Comparison of ENCODE assay signal across 15 mouse cellular contexts in the genomic region with DNA sequence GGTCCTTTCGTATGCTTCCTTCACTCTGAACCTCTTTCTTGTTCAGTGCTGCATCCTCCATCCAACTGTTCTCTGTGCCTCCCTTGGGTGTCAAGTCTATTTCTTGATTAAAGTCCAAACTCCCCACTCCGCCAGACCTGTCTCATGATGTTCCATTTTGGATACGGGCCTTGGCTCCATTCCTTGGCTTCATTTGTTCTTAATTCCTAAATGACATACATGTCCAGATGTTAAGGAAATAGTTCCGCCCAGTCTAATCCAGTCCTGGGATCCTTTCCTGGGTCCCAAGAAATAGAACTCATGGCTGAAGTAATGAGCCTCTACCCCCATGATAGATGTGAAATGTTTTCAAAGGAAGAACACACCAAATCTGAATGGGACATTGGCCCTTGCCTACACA. TPM values are rescaled to one million over a fixed set of nuclear protein-coding genes. Genes with fewer than 3 reads are reported as not detected.
DNase-seq lines count a peak whose midpoint lies in the region; ATAC-seq and TF ChIP-seq lines count a peak whose summit lies in the region.
"Had no signal": no experiment of that assay in that cellular context is flagged by ENCODE, and none has a peak within 500 bp of the region (broad histone marks: within the 10 kb centered on the region; RNA-seq: fewer than 3 reads in every experiment).

No protein-coding gene starts in this region.

- H3K4me2 ChIP-seq in forebrain, embryonic 13.5 days: no peak overlapping the region
- no peak overlapping the region for H3K4me2 ChIP-seq in kidney, embryonic 16.5 days (replicated peaks; ENCODE audit: low read depth, low read length)
- H3K4me2 ChIP-seq in heart, embryonic 14.5 days (ENCODE audit: low read length): no peak overlapping the region
- no peak overlapping the region for H3K4me2 ChIP-seq in limb, embryonic 14.5 days (replicated peaks; ENCODE audit: low read depth, low read length, severe bottlenecking)

- H3K27me3 ChIP-seq in forebrain, embryonic 10.5 days (ENCODE audit: poor library complexity, severe bottlenecking): no peaks in the 10 kb centered on the region
- H3K27me3 ChIP-seq in forebrain, embryonic 13.5 days: no peaks in the 10 kb centered on the region
- H3K27me3 ChIP-seq in kidney, embryonic 16.5 days (ENCODE audit: insufficient read depth, low read length): no peaks in the 10 kb centered on the region
- H3K27me3 ChIP-seq in heart, embryonic 14.5 days (ENCODE audit: control insufficient read depth, insufficient read depth, low read length): no peaks in the 10 kb centered on the region
- H3K27me3 ChIP-seq in limb, embryonic 14.5 days (ENCODE audit: control insufficient read depth, insufficient read depth, low read length): no peaks in the 10 kb centered on the region

- peaks cover 44% of the 10 kb centered on the region for H3K4me1 ChIP-seq in forebrain, embryonic 10.5 days
- peaks cover 15% of the 10 kb centered on the region for H3K4me1 ChIP-seq in forebrain, embryonic 13.5 days
- peaks cover 26% of the 10 kb centered on the region for H3K4me1 ChIP-seq in kidney, embryonic 16.5 days (ENCODE audit: insufficient read depth, low read length)
- H3K4me1 ChIP-seq in heart, embryonic 14.5 days (ENCODE audit: control insufficient read depth in 2 of 2, insufficient read depth in 2 of 2, low read length in 2 of 2): peaks cover 15 to 23% of the 10 kb centered on the region in 2 experiments
- peaks cover 19% of the 10 kb centered on the region for H3K4me1 ChIP-seq in limb, embryonic 14.5 days (ENCODE audit: control insufficient read depth, insufficient read depth, low read length)

- no peaks in the 10 kb centered on the region for H3K36me3 ChIP-seq in forebrain, embryonic 10.5 days (replicated peaks)
- no peaks in the 10 kb centered on the region for H3K36me3 ChIP-seq in forebrain, embryonic 13.5 days (ENCODE audit: poor library complexity, severe bottlenecking)
- no peaks in the 10 kb centered on the region for H3K36me3 ChIP-seq in kidney, embryonic 16.5 days (ENCODE audit: insufficient read depth, low read length)
- H3K36me3 ChIP-seq in heart, embryonic 14.5 days (ENCODE audit: control insufficient read depth, insufficient read depth, low read length): no peaks in the 10 kb centered on the region
- no peaks in the 10 kb centered on the region for H3K36me3 ChIP-seq in limb, embryonic 14.5 days (ENCODE audit: control insufficient read depth, insufficient read depth, low read length)

- no peak overlapping the region for H3K9ac ChIP-seq in forebrain, embryonic 13.5 days
- H3K9ac ChIP-seq in kidney, embryonic 16.5 days (replicated peaks; ENCODE audit: low read length): no peak overlapping the region
- no peak overlapping the region for H3K9ac ChIP-seq in heart, embryonic 14.5 days (ENCODE audit: low read length)
- H3K9ac ChIP-seq in limb, embryonic 14.5 days (ENCODE audit: low read depth, low read length, severe bottlenecking): no peak overlapping the region

- TF ChIP-seq POLR2A in limb, embryonic 14.5 days (IDR thresholded peaks at IDR 0.05; ENCODE audit: borderline replicate concordance, extremely low read depth, insufficient read depth, insufficient read length): no peak

- no peak for ATAC-seq in forebrain, embryonic 13.5 days
- ATAC-seq in kidney, embryonic 16.5 days (ENCODE audit: low FRiP score, low TSS enrichment): no peak
- ATAC-seq in heart, embryonic 14.5 days (ENCODE audit: insufficient number of reproducible peaks, insufficient read depth, low FRiP score, low read depth): no peak
- ATAC-seq in limb, embryonic 14.5 days (ENCODE audit: low FRiP score, low read depth): no peak
- ATAC-seq: forebrain, embryonic 16.5 days had no signal

- H3K9me3 ChIP-seq in forebrain, embryonic 10.5 days: no peaks in the 10 kb centered on the region
- no peaks in the 10 kb centered on the region for H3K9me3 ChIP-seq in forebrain, embryonic 13.5 days (replicated peaks)
- no peaks in the 10 kb centered on the region for H3K9me3 ChIP-seq in kidney, embryonic 16.5 days (ENCODE audit: low read length)
- H3K9me3 ChIP-seq in heart, embryonic 14.5 days (ENCODE audit: control insufficient read depth, low read length): no peaks in the 10 kb centered on the region
- no peaks in the 10 kb centered on the region for H3K9me3 ChIP-seq in limb, embryonic 14.5 days (ENCODE audit: control insufficient read depth, low read length)

- no peak for DNase-seq in forebrain, embryonic 10.5 days (ENCODE audit: extremely low spot score, low spot score)
- no peak for DNase-seq in kidney, adult 18-20 months
- peak; percentile 70 for DNase-seq in limb, embryonic 14.5 days (ENCODE audit: low spot score)
- no peak for DNase-seq in adrenal gland, postnatal 14 days
- no peak for DNase-seq in urinary bladder, postnatal 25 days (ENCODE audit: low spot score)
- DNase-seq: adrenal gland, postnatal 25 days; kidney, postnatal 4 days had no signal

- H3K4me3 ChIP-seq in forebrain, embryonic 10.5 days: no peak overlapping the region
- H3K4me3 ChIP-seq in forebrain, embryonic 13.5 days: no peak overlapping the region
- no peak overlapping the region for H3K4me3 ChIP-seq in kidney, embryonic 16.5 days (ENCODE audit: low read length)
- H3K4me3 ChIP-seq in heart, embryonic 14.5 days (ENCODE audit: control insufficient read depth in 1 of 2, insufficient read depth in 1 of 2, low read depth in 1 of 2, low read length in 2 of 2): no peak overlapping the region
- H3K4me3 ChIP-seq in limb, embryonic 14.5 days (replicated peaks; ENCODE audit: low read length): no peak overlapping the region
- H3K4me3 ChIP-seq: left cerebral cortex, adult 2 months; myocyte had no signal

- H3K27ac ChIP-seq in forebrain, embryonic 10.5 days: peak overlapping the region; percentile 73
- H3K27ac ChIP-seq in forebrain, embryonic 13.5 days: no peak overlapping the region
- H3K27ac ChIP-seq in kidney, embryonic 16.5 days (ENCODE audit: low read length): peak overlapping the region; percentile 71
- H3K27ac ChIP-seq in heart, embryonic 14.5 days (replicated peaks in 1 of 2; ENCODE audit: control insufficient read depth in 1 of 2, insufficient read depth in 1 of 2, low read depth in 2 of 2, low read length in 2 of 2): peak overlapping the region; percentile 43 to 61; a peak in 2 of 4 replicates
- peak overlapping the region; percentile 46; the same call in 1 of the 2 replicates for H3K27ac ChIP-seq in limb, embryonic 14.5 days (replicated peaks; ENCODE audit: low read depth, low read length)
- H3K27ac ChIP-seq: left cerebral cortex, adult 2 months had no signal

- WGBS in forebrain, embryonic 10.5 days: 93% methylated on average over 4 of the region's 4 CpGs
- WGBS in forebrain, embryonic 13.5 days: 90% methylated on average over 4 of the region's 4 CpGs
- 87% methylated on average over 4 of the region's 4 CpGs for WGBS in kidney, embryonic 16.5 days
- WGBS in heart, embryonic 14.5 days: 85% methylated on average over 4 of the region's 4 CpGs
- 84% methylated on average over 4 of the region's 4 CpGs for WGBS in limb, embryonic 14.5 days

RNA-seq across cellular contexts. Expression of gene Cep41, which starts 4.5 kb away (rescaled TPM):
- polyA plus RNA-seq in forebrain, embryonic 10.5 days (2016; fragmentation: Nextera tagmentation; extraction: Ambion mirVana): 15.9 and 22.1 TPM in 2 replicates
- 19.5 and 19.6 TPM in 2 replicates for polyA plus RNA-seq in forebrain, embryonic 13.5 days (2015; fragmentation: Nextera tagmentation; extraction: Ambion mirVana)
- polyA plus RNA-seq in kidney, embryonic 16.5 days (2015; fragmentation: Nextera tagmentation; extraction: Ambion mirVana): 20.6 and 21.6 TPM in 2 replicates
- 9.6 and 11.3 TPM in 2 replicates for polyA plus RNA-seq in heart, embryonic 14.5 days (2014; fragmentation: Nextera tagmentation; extraction: Ambion mirVana)
- 44.3 and 48.5 TPM in 2 replicates for polyA plus RNA-seq in limb, embryonic 14.5 days (2012; rRNA removed)
- 41.1 and 50.9 TPM in 2 replicates for polyA plus RNA-seq in limb, embryonic 14.5 days (2014; fragmentation: Nextera tagmentation; extraction: Ambion mirVana)
- total RNA-seq in adrenal gland, postnatal 14 days (2021): 6.8 and 8.2 TPM in 2 replicates

RNA-seq across cellular contexts. Expression of gene Mest, which starts 25.3 kb away (rescaled TPM):
- polyA plus RNA-seq in forebrain, embryonic 10.5 days (2016; fragmentation: Nextera tagmentation; extraction: Ambion mirVana): 2,195 and 2,268 TPM in 2 replicates
- polyA plus RNA-seq in forebrain, embryonic 13.5 days (2015; fragmentation: Nextera tagmentation; extraction: Ambion mirVana): 443 and 547 TPM in 2 replicates
- polyA plus RNA-seq in kidney, embryonic 16.5 days (2015; fragmentation: Nextera tagmentation; extraction: Ambion mirVana): 2,098 and 2,228 TPM in 2 replicates
- polyA plus RNA-seq in heart, embryonic 14.5 days (2014; fragmentation: Nextera tagmentation; extraction: Ambion mirVana): 2,556 and 2,705 TPM in 2 replicates
- polyA plus RNA-seq in limb, embryonic 14.5 days (2012; rRNA removed): 3,348 and 4,195 TPM in 2 replicates
- polyA plus RNA-seq in limb, embryonic 14.5 days (2014; fragmentation: Nextera tagmentation; extraction: Ambion mirVana): 2,178 and 2,321 TPM in 2 replicates
- 73.3 and 85.6 TPM in 2 replicates for total RNA-seq in adrenal gland, postnatal 14 days (2021)

RNA-seq across cellular contexts. Expression of gene Cpa1, which starts 59.0 kb away (rescaled TPM):
- 0.21 TPM in 1 of 2 replicates, not detected in the other for polyA plus RNA-seq in forebrain, embryonic 10.5 days (2016; fragmentation: Nextera tagmentation; extraction: Ambion mirVana)
- 0.96 and 1.3 TPM in 2 replicates for polyA plus RNA-seq in forebrain, embryonic 13.5 days (2015; fragmentation: Nextera tagmentation; extraction: Ambion mirVana)
- 1.8 and 2.4 TPM in 2 replicates for polyA plus RNA-seq in kidney, embryonic 16.5 days (2015; fragmentation: Nextera tagmentation; extraction: Ambion mirVana)
- 4.5 TPM in 2 replicates for polyA plus RNA-seq in heart, embryonic 14.5 days (2014; fragmentation: Nextera tagmentation; extraction: Ambion mirVana)
- 1.4 and 2.8 TPM in 2 replicates for polyA plus RNA-seq in limb, embryonic 14.5 days (2012; rRNA removed)
- polyA plus RNA-seq in limb, embryonic 14.5 days (2014; fragmentation: Nextera tagmentation; extraction: Ambion mirVana): 1.1 and 1.3 TPM in 2 replicates
- 0.30 TPM in 1 of 2 replicates, not detected in the other for total RNA-seq in adrenal gland, postnatal 14 days (2021)
- total RNA-seq: adrenal gland, postnatal 25 days; hematopoietic stem cell, adult 5-6 weeks; left cerebral cortex, adult 2 months; megakaryocyte, adult 5-6 weeks had no signal
